Mouse (Mus musculus) forebrain, embryonic 14.5 days (tissue): ENCODE measurements at regions not wholly inside any gene's neighbourhood (a gene's known extent, or its start where the extent isn't known, plus 50 kb on each side); places are given as distances from the start of the nearest gene placed in this dataset.
A peak's percentile ranks its signal among the peaks of the same experiment; 100 is the strongest.

Source experiments
- ATAC-seq: fragments of 200-750 bp; cut with Nextera tagmentation; 2 replicates; pipeline ENCODE4 v1.8.0; 2017; ENCODE audit warnings: mild to moderate bottlenecking, moderate library complexity
- DNase-seq: peaks from one replicate; pipeline ENCODE4 v3.0.0-alpha.2; 2015; ENCODE audit warnings: low spot score
- H3K27ac ChIP-seq: fragments of 300-500 bp; sonication (generic); 2 replicates; pipeline ENCODE4 v1.5.1; 2014; ENCODE audit warnings: low read depth, mild to moderate bottlenecking, control low read depth, low read length, moderate library complexity
- H3K27me3 ChIP-seq: fragments of 300-500 bp; sonication (generic); replicated peaks from 2 replicates; pipeline ENCODE4 v1.6.1; 2014; ENCODE audit warnings: low read length, control low read depth, mixed read lengths; ENCODE audit not compliant: control insufficient read depth, insufficient read depth
- H3K36me3 ChIP-seq: fragments of 300-500 bp; sonication (generic); 2 replicates; pipeline ENCODE4 v1.6.1; 2014; ENCODE audit warnings: low read length, control low read depth; ENCODE audit not compliant: control insufficient read depth, insufficient read depth
- H3K4me1 ChIP-seq: fragments of 300-500 bp; sonication (generic); 2 replicates; pipeline ENCODE4 v1.6.1; 2014; ENCODE audit warnings: antibody characterized with exemption, low read length, control low read depth; ENCODE audit not compliant: control insufficient read depth, insufficient read depth
- H3K4me2 ChIP-seq: fragments of 300-500 bp; sonication (generic); 2 replicates; pipeline ENCODE4 v1.6.1; 2014; ENCODE audit warnings: mild to moderate bottlenecking, control low read depth, low read length
- H3K4me3 ChIP-seq: fragments of 300-500 bp; sonication (generic); 2 replicates; pipeline ENCODE4 v1.5.1; 2014; ENCODE audit warnings: low read depth, low read length, control low read depth
- H3K9ac ChIP-seq: fragments of 300-500 bp; sonication (generic); 2 replicates; pipeline ENCODE4 v1.6.1; 2014; ENCODE audit warnings: mild to moderate bottlenecking, low read length, control low read depth, moderate library complexity
- H3K9me3 ChIP-seq: fragments of 300-500 bp; sonication (generic); replicated peaks from 2 replicates; pipeline ENCODE4 v1.6.1; 2016; ENCODE audit warnings: low read length, control low read depth, mixed read lengths; ENCODE audit not compliant: control insufficient read depth
- WGBS: fragments of 180-500 bp; shearing (Covaris S2); extraction: QIAGEN DNeasy Blood & Tissue Kit; methylation state at CpG from one replicate; pipeline ENCODE4 v1.1.7; 2014; 5-methylcytosine and 5-hydroxymethylcytosine counted together

GRCm38 (mm10) chr7:82970599-82970998 lies 103.5 kb downstream of the Mex3b start:
- no peak overlapping the region for H3K4me2 ChIP-seq
- ATAC-seq (no peak), DNase-seq (no peak)
- no peak overlapping the region for H3K9ac ChIP-seq
- H3K4me1 ChIP-seq = peaks cover 4% of the 10 kb centered on the region; the same call in 1 of the 2 replicates
- H3K36me3 ChIP-seq = no peaks in the 10 kb centered on the region
- 81% methylated on average over 1 of the region's 1 CpGs for WGBS
- no peaks in the 10 kb centered on the region for H3K27me3 ChIP-seq
- no peaks in the 10 kb centered on the region for H3K9me3 ChIP-seq
- no peak overlapping the region for H3K4me3 ChIP-seq
- H3K27ac ChIP-seq = no peak overlapping the region

DNA sequence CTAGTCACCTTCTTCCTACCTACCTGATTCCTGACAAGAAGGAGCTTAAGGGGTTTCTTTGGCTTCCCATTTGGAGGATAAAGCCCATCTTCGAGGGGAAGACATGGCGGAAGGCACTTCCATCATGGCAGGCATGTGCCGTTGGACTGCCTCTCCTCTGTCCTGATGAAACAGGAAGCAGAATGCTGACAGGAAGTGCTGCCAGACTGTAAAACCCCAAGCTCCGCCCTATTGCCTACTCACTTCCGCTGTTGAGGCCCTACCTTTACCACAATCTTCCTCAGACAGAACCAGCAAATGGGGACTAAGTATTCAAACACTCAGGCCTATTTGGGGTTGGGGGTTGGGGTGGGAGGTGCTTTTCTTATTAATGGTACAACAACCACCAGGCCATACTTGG lies 104.1 kb downstream of the Mex3b start:
- no peaks in the 10 kb centered on the region for H3K9me3 ChIP-seq
- DNase-seq = no peak
- no peak overlapping the region for H3K4me3 ChIP-seq
- H3K4me1 ChIP-seq = peaks cover 4% of the 10 kb centered on the region; the same call in 1 of the 2 replicates
- H3K27ac ChIP-seq = no peak overlapping the region
- H3K4me2 ChIP-seq = no peak overlapping the region
- no peak overlapping the region for H3K9ac ChIP-seq
- H3K36me3 ChIP-seq = no peaks in the 10 kb centered on the region
- H3K27me3 ChIP-seq = no peaks in the 10 kb centered on the region
- WGBS = 96% methylated on average over 5 of the region's 5 CpGs
- ATAC-seq = no peak

GRCm38 (mm10) chr7:82972214-82973006 lies 105.3 kb downstream of the Mex3b start:
- no peaks in the 10 kb centered on the region for H3K27me3 ChIP-seq
- no peak overlapping the region for H3K9ac ChIP-seq
- H3K36me3 ChIP-seq = no peaks in the 10 kb centered on the region
- H3K4me1 ChIP-seq = peaks cover 4% of the 10 kb centered on the region; the same call in 1 of the 2 replicates
- no peaks in the 10 kb centered on the region for H3K9me3 ChIP-seq
- H3K4me2 ChIP-seq = no peak overlapping the region
- H3K4me3 ChIP-seq = no peak overlapping the region
- DNase-seq (peak; percentile 46), ATAC-seq (peak; percentile 37)
- 63% methylated on average over 12 of the region's 12 CpGs for WGBS
- H3K27ac ChIP-seq = no peak overlapping the region

DNA sequence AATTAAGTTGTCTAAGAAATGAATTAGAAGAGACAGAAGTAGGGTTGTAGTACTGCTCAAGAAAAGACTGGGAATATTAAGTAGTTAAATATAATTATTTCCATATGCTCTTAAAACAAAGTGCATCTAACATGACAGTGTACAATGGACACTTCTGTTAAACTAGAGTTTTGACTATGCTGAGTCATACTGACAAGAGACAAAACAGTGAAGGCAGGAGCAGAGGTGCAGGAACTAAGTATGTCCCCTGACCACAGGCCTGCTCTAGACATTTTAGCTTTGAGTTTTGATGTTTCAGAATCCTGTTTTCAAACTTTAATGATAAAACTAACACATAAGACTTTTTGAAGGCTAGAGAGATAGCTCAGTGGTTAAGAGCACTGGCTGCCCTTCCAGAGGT lies 123.6 kb downstream of the Mex3b start:
- Histone ChIP-seq H3K27ac (no peak overlapping the region), H3K9ac (no peak overlapping the region)

GRCm38 (mm10) chr7:82993136-82993535 lies 126.0 kb downstream of the Mex3b start:
- no peaks in the 10 kb centered on the region for H3K9me3 ChIP-seq
- no peak overlapping the region for H3K4me3 ChIP-seq
- 88% methylated on average over 5 of the region's 5 CpGs for WGBS
- no peaks in the 10 kb centered on the region for H3K4me1 ChIP-seq
- DNase-seq (no peak), ATAC-seq (no peak)
- no peaks in the 10 kb centered on the region for H3K27me3 ChIP-seq
- no peak overlapping the region for H3K4me2 ChIP-seq
- H3K27ac ChIP-seq = no peak overlapping the region
- H3K9ac ChIP-seq = no peak overlapping the region
- no peaks in the 10 kb centered on the region for H3K36me3 ChIP-seq

More for the DNA sequence above, 123.6 kb downstream of the Mex3b start:
- no peaks in the 10 kb centered on the region for H3K27me3 ChIP-seq
- no peak for DNase-seq
- H3K4me2 ChIP-seq = no peak overlapping the region
- H3K4me1 ChIP-seq = no peaks in the 10 kb centered on the region
- ATAC-seq = no peak
- no peaks in the 10 kb centered on the region for H3K9me3 ChIP-seq
- no peak overlapping the region for H3K4me3 ChIP-seq
- no peaks in the 10 kb centered on the region for H3K36me3 ChIP-seq

DNA sequence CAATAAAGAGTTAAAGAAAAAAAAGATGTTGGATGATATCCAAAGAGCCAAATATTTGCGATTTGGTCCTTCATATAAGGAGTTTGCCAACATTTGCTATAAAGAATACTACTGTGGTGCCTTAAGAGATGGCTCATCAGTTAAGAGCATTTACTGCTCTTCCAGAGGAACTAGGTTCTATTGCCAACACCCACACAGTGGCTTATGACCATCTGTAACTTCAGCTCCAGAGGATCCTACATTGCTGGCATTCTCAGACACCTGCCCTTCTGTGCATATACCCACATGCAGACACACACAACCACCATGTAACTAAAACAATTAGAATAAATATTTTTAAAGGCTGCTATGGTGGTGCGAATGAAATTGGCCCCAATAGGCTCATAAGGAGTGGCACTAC lies 131.7 kb downstream of the Mex3b start:
- ATAC-seq (no peak), DNase-seq (no peak)
- WGBS = 93% methylated on average over 2 of the region's 2 CpGs

GRCm38 (mm10) chr7:83007540-83007939 lies 140.4 kb downstream of the Mex3b start:
- ATAC-seq (no peak), DNase-seq (no peak)
- Histone ChIP-seq H3K9me3 (no peaks in the 10 kb centered on the region), H3K27ac (no peak overlapping the region), H3K4me1 (no peaks in the 10 kb centered on the region), H3K36me3 (no peaks in the 10 kb centered on the region), H3K4me3 (no peak overlapping the region), H3K9ac (no peak overlapping the region), H3K4me2 (no peak overlapping the region), H3K27me3 (no peaks in the 10 kb centered on the region)
- 94% methylated on average over 4 of the region's 4 CpGs for WGBS

More for the DNA sequence above, 131.7 kb downstream of the Mex3b start:
- no peaks in the 10 kb centered on the region for H3K9me3 ChIP-seq
- no peak overlapping the region for H3K4me2 ChIP-seq
- H3K4me3 ChIP-seq = no peak overlapping the region
- no peaks in the 10 kb centered on the region for H3K36me3 ChIP-seq
- no peaks in the 10 kb centered on the region for H3K4me1 ChIP-seq
- no peak overlapping the region for H3K9ac ChIP-seq
- H3K27ac ChIP-seq = no peak overlapping the region
- H3K27me3 ChIP-seq = no peaks in the 10 kb centered on the region

- Histone ChIP-seq H3K9ac (no peak overlapping the region), H3K4me1 (peaks cover 6% of the 10 kb centered on the region; the same call in 1 of the 2 replicates), H3K9me3 (no peaks in the 10 kb centered on the region), H3K27me3 (no peaks in the 10 kb centered on the region), H3K36me3 (no peaks in the 10 kb centered on the region), H3K4me3 (no peak overlapping the region), H3K27ac (no peak overlapping the region), H3K4me2 (no peak overlapping the region)
- ATAC-seq (no peak), DNase-seq (peak; percentile 6)
- 75% methylated on average over 2 of the region's 2 CpGs for WGBS
Measured at GRCm38 (mm10) chr7:83012145-83012544, 145.0 kb downstream of the Mex3b start.
